Mouse (Mus musculus): ENCODE measurements at regions not wholly inside any gene's neighbourhood (a gene's known extent, or its start where the extent isn't known, plus 50 kb on each side); places are given as distances from the start of the nearest gene placed in this dataset.
A peak's percentile ranks its signal among the peaks of the same experiment; 100 is the strongest.
"Not testable (repeated sequence)": the region's sequence is repeated elsewhere in the genome, so short reads cannot be mapped to it uniquely, and the experiment has no call there.

GRCm38 (mm10) chr5:63473163-63473562, 175.7 kb upstream of the Nwd2 start:
- Histone ChIP-seq H3K36me3 (ENCODE audit: control insufficient read depth, insufficient read depth, low read length) (no peaks in the 10 kb centered on the region), H3K9me3 (ENCODE audit: control insufficient read depth, low read length) (no peaks in the 10 kb centered on the region), H3K4me2 (ENCODE audit: low read length) (no peak overlapping the region), H3K27ac (replicated peaks; ENCODE audit: low read depth, low read length) (no peak overlapping the region), H3K4me3 (replicated peaks; ENCODE audit: low read depth, low read length) (no peak overlapping the region), H3K9ac (replicated peaks; ENCODE audit: low read length) (no peak overlapping the region), H3K4me1 (ENCODE audit: control insufficient read depth, insufficient read depth, low read length) (no peaks in the 10 kb centered on the region), H3K27me3 (ENCODE audit: control insufficient read depth, insufficient read depth, low read length) (no peaks in the 10 kb centered on the region)
- no peak for ATAC-seq (ENCODE audit: low FRiP score, low TSS enrichment)
- 80% methylated on average over 3 of the region's 3 CpGs for WGBS
- peak; percentile 2 for DNase-seq

GRCm38 (mm10) chr5:63476240-63476973, 172.5 kb upstream of the Nwd2 start:
- no peak for ATAC-seq (ENCODE audit: low FRiP score, low TSS enrichment)
- no peak overlapping the region for H3K9ac ChIP-seq (replicated peaks; ENCODE audit: low read length)
- WGBS, result 49% methylated on average over 2 of the region's 2 CpGs
- DNase-seq, result no peak
- H3K9me3 ChIP-seq (ENCODE audit: control insufficient read depth, low read length), result no peaks in the 10 kb centered on the region
- H3K27me3 ChIP-seq (ENCODE audit: control insufficient read depth, insufficient read depth, low read length), result no peaks in the 10 kb centered on the region
- H3K27ac ChIP-seq (replicated peaks; ENCODE audit: low read depth, low read length), result no peak overlapping the region
- H3K4me3 ChIP-seq (replicated peaks; ENCODE audit: low read depth, low read length), result no peak overlapping the region
- no peak overlapping the region for H3K4me2 ChIP-seq (ENCODE audit: low read length)
- H3K4me1 ChIP-seq (ENCODE audit: control insufficient read depth, insufficient read depth, low read length), result no peaks in the 10 kb centered on the region
- H3K36me3 ChIP-seq (ENCODE audit: control insufficient read depth, insufficient read depth, low read length), result no peaks in the 10 kb centered on the region

GRCm38 (mm10) chr5:63498952-63499351, 149.9 kb upstream of the Nwd2 start:
- H3K36me3 ChIP-seq (ENCODE audit: control insufficient read depth, insufficient read depth, low read length), result no peaks in the 10 kb centered on the region

GRCm38 (mm10) chr5:63503056-63503845, 145.7 kb upstream of the Nwd2 start:
- H3K27ac ChIP-seq (replicated peaks; ENCODE audit: low read depth, low read length), result no peak overlapping the region
- DNase-seq (no peak), ATAC-seq (ENCODE audit: low FRiP score, low TSS enrichment) (no peak)
- H3K9me3 ChIP-seq (ENCODE audit: control insufficient read depth, low read length), result no peaks in the 10 kb centered on the region
- WGBS, result 86% methylated on average over 13 of the region's 13 CpGs
- no peaks in the 10 kb centered on the region for H3K36me3 ChIP-seq (ENCODE audit: control insufficient read depth, insufficient read depth, low read length)
- H3K27me3 ChIP-seq (ENCODE audit: control insufficient read depth, insufficient read depth, low read length), result no peaks in the 10 kb centered on the region
- H3K9ac ChIP-seq (replicated peaks; ENCODE audit: low read length), result no peak overlapping the region
- H3K4me2 ChIP-seq (ENCODE audit: low read length), result no peak overlapping the region
- no peak overlapping the region for H3K4me3 ChIP-seq (replicated peaks; ENCODE audit: low read depth, low read length)
- H3K4me1 ChIP-seq (ENCODE audit: control insufficient read depth, insufficient read depth, low read length), result no peaks in the 10 kb centered on the region

More at GRCm38 (mm10) chr5:63498952-63499351, 149.9 kb upstream of the Nwd2 start:
- Histone ChIP-seq H3K4me2 (ENCODE audit: low read length) (no peak overlapping the region), H3K27me3 (ENCODE audit: control insufficient read depth, insufficient read depth, low read length) (no peaks in the 10 kb centered on the region), H3K27ac (replicated peaks; ENCODE audit: low read depth, low read length) (no peak overlapping the region), H3K9me3 (ENCODE audit: control insufficient read depth, low read length) (no peaks in the 10 kb centered on the region), H3K4me1 (ENCODE audit: control insufficient read depth, insufficient read depth, low read length) (no peaks in the 10 kb centered on the region), H3K4me3 (replicated peaks; ENCODE audit: low read depth, low read length) (no peak overlapping the region), H3K9ac (replicated peaks; ENCODE audit: low read length) (no peak overlapping the region)
- DNase-seq (no peak), ATAC-seq (ENCODE audit: low FRiP score, low TSS enrichment) (no peak)
- 52% methylated on average over 1 of the region's 1 CpGs for WGBS

GRCm38 (mm10) chr5:63534197-63534596, 114.7 kb upstream of the Nwd2 start:
- WGBS, result 55% methylated on average over 7 of the region's 7 CpGs
- Histone ChIP-seq H3K4me3 (replicated peaks; ENCODE audit: low read depth, low read length) (no peak overlapping the region), H3K27ac (replicated peaks; ENCODE audit: low read depth, low read length) (no peak overlapping the region), H3K4me2 (ENCODE audit: low read length) (no peak overlapping the region), H3K9ac (replicated peaks; ENCODE audit: low read length) (no peak overlapping the region), H3K4me1 (ENCODE audit: control insufficient read depth, insufficient read depth, low read length) (no peaks in the 10 kb centered on the region), H3K36me3 (ENCODE audit: control insufficient read depth, insufficient read depth, low read length) (no peaks in the 10 kb centered on the region), H3K9me3 (ENCODE audit: control insufficient read depth, low read length) (no peaks in the 10 kb centered on the region), H3K27me3 (ENCODE audit: control insufficient read depth, insufficient read depth, low read length) (no peaks in the 10 kb centered on the region)
- DNase-seq (peak; percentile 4), ATAC-seq (ENCODE audit: low FRiP score, low TSS enrichment) (no peak)

GRCm38 (mm10) chr5:63540530-63540929, 108.4 kb upstream of the Nwd2 start:
- Histone ChIP-seq H3K9me3 (ENCODE audit: control insufficient read depth, low read length) (no peaks in the 10 kb centered on the region), H3K27me3 (ENCODE audit: control insufficient read depth, insufficient read depth, low read length) (no peaks in the 10 kb centered on the region), H3K4me2 (ENCODE audit: low read length) (no peak overlapping the region), H3K36me3 (ENCODE audit: control insufficient read depth, insufficient read depth, low read length) (no peaks in the 10 kb centered on the region), H3K27ac (replicated peaks; ENCODE audit: low read depth, low read length) (no peak overlapping the region), H3K9ac (replicated peaks; ENCODE audit: low read length) (no peak overlapping the region), H3K4me3 (replicated peaks; ENCODE audit: low read depth, low read length) (no peak overlapping the region), H3K4me1 (ENCODE audit: control insufficient read depth, insufficient read depth, low read length) (no peaks in the 10 kb centered on the region)
- no peak for ATAC-seq (ENCODE audit: low FRiP score, low TSS enrichment)
- no peak for DNase-seq
- 84% methylated on average over 6 of the region's 6 CpGs for WGBS

GRCm38 (mm10) chr5:63545482-63545881, 103.4 kb upstream of the Nwd2 start:
- ATAC-seq (ENCODE audit: low FRiP score, low TSS enrichment) (no peak), DNase-seq (no peak)
- WGBS, result 87% methylated on average over 2 of the region's 2 CpGs
- Histone ChIP-seq H3K9ac (replicated peaks; ENCODE audit: low read length) (no peak overlapping the region), H3K9me3 (ENCODE audit: control insufficient read depth, low read length) (no peaks in the 10 kb centered on the region), H3K27me3 (ENCODE audit: control insufficient read depth, insufficient read depth, low read length) (no peaks in the 10 kb centered on the region), H3K27ac (replicated peaks; ENCODE audit: low read depth, low read length) (no peak overlapping the region), H3K4me3 (replicated peaks; ENCODE audit: low read depth, low read length) (no peak overlapping the region), H3K4me1 (ENCODE audit: control insufficient read depth, insufficient read depth, low read length) (no peaks in the 10 kb centered on the region), H3K4me2 (ENCODE audit: low read length) (no peak overlapping the region), H3K36me3 (ENCODE audit: control insufficient read depth, insufficient read depth, low read length) (no peaks in the 10 kb centered on the region)

GRCm38 (mm10) chr5:63565891-63566290, 83.0 kb upstream of the Nwd2 start:
- H3K27ac ChIP-seq (replicated peaks; ENCODE audit: low read depth, low read length); H3K9ac ChIP-seq (replicated peaks; ENCODE audit: low read length); H3K4me2 ChIP-seq (ENCODE audit: low read length); ATAC-seq (ENCODE audit: low FRiP score, low TSS enrichment); H3K36me3 ChIP-seq (ENCODE audit: control insufficient read depth, insufficient read depth, low read length); DNase-seq; H3K4me1 ChIP-seq (ENCODE audit: control insufficient read depth, insufficient read depth, low read length); H3K9me3 ChIP-seq (ENCODE audit: control insufficient read depth, low read length); H3K27me3 ChIP-seq (ENCODE audit: control insufficient read depth, insufficient read depth, low read length); H3K4me3 ChIP-seq (replicated peaks; ENCODE audit: low read depth, low read length): not testable (repeated sequence)

GRCm38 (mm10) chr5:63575401-63575800, 73.5 kb upstream of the Nwd2 start:
- WGBS, result 94% methylated on average over 1 of the region's 1 CpGs
- Histone ChIP-seq H3K9me3 (ENCODE audit: control insufficient read depth, low read length) (no peaks in the 10 kb centered on the region), H3K27me3 (ENCODE audit: control insufficient read depth, insufficient read depth, low read length) (no peaks in the 10 kb centered on the region), H3K4me1 (ENCODE audit: control insufficient read depth, insufficient read depth, low read length) (no peaks in the 10 kb centered on the region), H3K36me3 (ENCODE audit: control insufficient read depth, insufficient read depth, low read length) (no peaks in the 10 kb centered on the region), H3K4me3 (replicated peaks; ENCODE audit: low read depth, low read length) (no peak overlapping the region), H3K27ac (replicated peaks; ENCODE audit: low read depth, low read length) (no peak overlapping the region), H3K4me2 (ENCODE audit: low read length) (no peak overlapping the region), H3K9ac (replicated peaks; ENCODE audit: low read length) (no peak overlapping the region)
- DNase-seq (no peak), ATAC-seq (ENCODE audit: low FRiP score, low TSS enrichment) (no peak)

All from midbrain, embryonic 14.5 days (tissue).